Mouse (Mus musculus) ES-Bruce4 (cell line): ENCODE measurements at regions not wholly inside any gene's neighbourhood (a gene's known extent, or its start where the extent isn't known, plus 50 kb on each side); places are given as distances from the start of the nearest gene placed in this dataset.

Experiments
- H3K27ac ChIP-seq: 2 replicates; pipeline ENCODE4 v1.5.1; 2012; ENCODE audit warnings: low read length, inconsistent platforms; ENCODE audit not compliant: insufficient read depth
- H3K27me3 ChIP-seq: 2 replicates; pipeline ENCODE4 v1.6.1; 2012; ENCODE audit warnings: mild to moderate bottlenecking, low read length, inconsistent platforms; ENCODE audit not compliant: control insufficient read depth, poor library complexity, insufficient read depth, severe bottlenecking
- H3K36me3 ChIP-seq: 2 replicates; pipeline ENCODE4 v1.6.1; 2012; ENCODE audit warnings: inconsistent platforms, mild to moderate bottlenecking, low read length, moderate library complexity; ENCODE audit not compliant: control insufficient read depth, poor library complexity, insufficient read depth, severe bottlenecking
- H3K4me1 ChIP-seq: one replicate; pipeline ENCODE4 v1.8.1; 2011; ENCODE audit warnings: low read length; ENCODE audit not compliant: control insufficient read depth, insufficient read depth
- H3K4me3 ChIP-seq: 2 replicates; pipeline ENCODE4 v1.5.1; 2011; ENCODE audit warnings: low read depth, mild to moderate bottlenecking, low read length
- H3K9ac ChIP-seq: 2 replicates; pipeline ENCODE4 v1.6.1; 2012; ENCODE audit warnings: low read depth, mild to moderate bottlenecking, inconsistent platforms; ENCODE audit not compliant: poor library complexity, severe bottlenecking
- H3K9me3 ChIP-seq: replicated peaks from 2 replicates; pipeline ENCODE4 v1.6.1; 2012; ENCODE audit warnings: mild to moderate bottlenecking, low read length, inconsistent platforms; ENCODE audit not compliant: control insufficient read depth, poor library complexity, insufficient read depth, severe bottlenecking
- CTCF ChIP-seq: IDR thresholded peaks from one replicate; pipeline ENCODE4 v1.8.1; 2011; ENCODE audit warnings: low read depth, low read length
- EP300 ChIP-seq: IDR thresholded peaks from 2 replicates; pipeline ENCODE4 v1.6.1; 2011; ENCODE audit warnings: low read depth, low read length; ENCODE audit not compliant: insufficient read depth
- POLR2A ChIP-seq: IDR thresholded peaks from one replicate; pipeline ENCODE4 v1.8.1; 2011; ENCODE audit warnings: low read length; ENCODE audit not compliant: insufficient read depth

GRCm38 (mm10) chr10:19091949-19092348, 76.5 kb upstream of the Tnfaip3 start:
- no peak overlapping the region for H3K27ac ChIP-seq

GRCm38 (mm10) chr10:19091110-19091509, 75.7 kb upstream of the Tnfaip3 start:
- no peak for TF ChIP-seq EP300
- TF ChIP-seq POLR2A, result no peak
- TF ChIP-seq CTCF, result no peak
- Histone ChIP-seq H3K27ac (no peak overlapping the region), H3K9ac (no peak overlapping the region), H3K36me3 (no peaks in the 10 kb centered on the region), H3K4me1 (no peaks in the 10 kb centered on the region), H3K27me3 (no peaks in the 10 kb centered on the region), H3K9me3 (no peaks in the 10 kb centered on the region), H3K4me3 (no peak overlapping the region)

More at GRCm38 (mm10) chr10:19091949-19092348, 76.5 kb upstream of the Tnfaip3 start:
- TF ChIP-seq POLR2A, result no peak
- no peak for TF ChIP-seq EP300
- TF ChIP-seq CTCF, result no peak
- H3K4me1 ChIP-seq, result no peaks in the 10 kb centered on the region
- no peaks in the 10 kb centered on the region for H3K36me3 ChIP-seq
- H3K9ac ChIP-seq, result no peak overlapping the region
- H3K4me3 ChIP-seq, result no peak overlapping the region
- no peaks in the 10 kb centered on the region for H3K9me3 ChIP-seq
- H3K27me3 ChIP-seq, result no peaks in the 10 kb centered on the region

GRCm38 (mm10) chr10:19086995-19087394, 71.5 kb upstream of the Tnfaip3 start:
- H3K9ac ChIP-seq, result no peak overlapping the region
- no peaks in the 10 kb centered on the region for H3K4me1 ChIP-seq

GRCm38 (mm10) chr10:19082136-19082535, 66.7 kb upstream of the Tnfaip3 start:
- no peaks in the 10 kb centered on the region for H3K36me3 ChIP-seq
- no peaks in the 10 kb centered on the region for H3K27me3 ChIP-seq
- no peaks in the 10 kb centered on the region for H3K4me1 ChIP-seq
- no peaks in the 10 kb centered on the region for H3K9me3 ChIP-seq
- no peak overlapping the region for H3K9ac ChIP-seq
- no peak overlapping the region for H3K4me3 ChIP-seq
- H3K27ac ChIP-seq, result no peak overlapping the region
- TF ChIP-seq EP300, result no peak
- TF ChIP-seq CTCF, result no peak
- TF ChIP-seq POLR2A, result no peak

More at GRCm38 (mm10) chr10:19086995-19087394, 71.5 kb upstream of the Tnfaip3 start:
- TF ChIP-seq EP300, result no peak
- no peak for TF ChIP-seq POLR2A
- TF ChIP-seq CTCF, result no peak
- H3K9me3 ChIP-seq, result no peaks in the 10 kb centered on the region
- no peaks in the 10 kb centered on the region for H3K36me3 ChIP-seq
- H3K27ac ChIP-seq, result no peak overlapping the region
- H3K4me3 ChIP-seq, result no peak overlapping the region
- no peaks in the 10 kb centered on the region for H3K27me3 ChIP-seq

GRCm38 (mm10) chr10:19078047-19078446, 62.6 kb upstream of the Tnfaip3 start:
- no peaks in the 10 kb centered on the region for H3K4me1 ChIP-seq
- H3K9me3 ChIP-seq, result no peaks in the 10 kb centered on the region
- H3K36me3 ChIP-seq, result no peaks in the 10 kb centered on the region
- no peak overlapping the region for H3K4me3 ChIP-seq
- no peaks in the 10 kb centered on the region for H3K27me3 ChIP-seq
- no peak overlapping the region for H3K27ac ChIP-seq
- H3K9ac ChIP-seq, result no peak overlapping the region
- TF ChIP-seq EP300, result no peak
- no peak for TF ChIP-seq POLR2A
- TF ChIP-seq CTCF, result no peak

- TF ChIP-seq CTCF (no peak), EP300 (no peak), POLR2A (no peak)
- no peak overlapping the region for H3K27ac ChIP-seq
Measured at GRCm38 (mm10) chr10:19068377-19068776, 52.9 kb upstream of the Tnfaip3 start.

More at GRCm38 (mm10) chr10:19068377-19068776, 52.9 kb upstream of the Tnfaip3 start:
- H3K9ac ChIP-seq, result no peak overlapping the region
- H3K9me3 ChIP-seq, result no peaks in the 10 kb centered on the region
- no peaks in the 10 kb centered on the region for H3K27me3 ChIP-seq
- H3K4me3 ChIP-seq, result no peak overlapping the region
- H3K4me1 ChIP-seq, result no peaks in the 10 kb centered on the region
- no peaks in the 10 kb centered on the region for H3K36me3 ChIP-seq
